Mouse (Mus musculus): ENCODE results near the gene Gm10337. TPM values are rescaled to one million over a fixed set of nuclear protein-coding genes. Genes with fewer than 3 reads are reported as not detected.

Gene Gm10337
- total and polyA plus RNA-seq, 3 experiments, result not detected

GRCm38 (mm10) chr15:102458050-102458736, 45.3 kb upstream of the Gm10337 start:
- H3K9me3 ChIP-seq (replicated peaks; ENCODE audit: low read length), result no peaks in the 10 kb centered on the region
- H3K4me2 ChIP-seq (ENCODE audit: insufficient read depth, low read depth, poor library complexity, severe bottlenecking), result peak overlapping the region; percentile 80
- dilution Hi-C loops (cut with MboI; ENCODE audit: extremely low pct_ligation_motif_present, extremely low pct_unique_long_range_greater_than_20kb, low sequenced_read_pairs) (no loop called here), in situ Hi-C loops (cut with MboI; ENCODE audit: low pct_ligation_motif_present, low pct_unique_long_range_greater_than_20kb, low sequenced_read_pairs) (no loop called here)
- peaks cover 28% of the 10 kb centered on the region for H3K79me2 ChIP-seq (replicated peaks; ENCODE audit: control insufficient read depth, extremely low read depth, insufficient read depth, poor library complexity, severe bottlenecking)
- no peak for DNase-seq (ENCODE audit: extremely low read depth)
- peaks cover 9% of the 10 kb centered on the region for H3K27me3 ChIP-seq (replicated peaks)
- TF ChIP-seq POLR2AphosphoS2 (IDR thresholded peaks at IDR 0.05; ENCODE audit: low read depth, low read length), result no peak
- TF ChIP-seq SIN3A (IDR thresholded peaks at IDR 0.05; ENCODE audit: low read length), result no peak
- TF ChIP-seq JUN (IDR thresholded peaks at IDR 0.05; ENCODE audit: insufficient read depth, low read depth, low read length), result no peak
- no peak for TF ChIP-seq POLR2A (IDR thresholded peaks at IDR 0.05; ENCODE audit: low read depth, low read length)
- no peak for TF ChIP-seq MEF2A (IDR thresholded peaks at IDR 0.05; ENCODE audit: borderline replicate concordance, low read depth, low read length)
- TF ChIP-seq ETS1 (conservative IDR thresholded peaks at IDR 0.05; ENCODE audit: low read depth, low read length), result no peak
- no peak for TF ChIP-seq MAX (IDR thresholded peaks at IDR 0.05; ENCODE audit: low read length)
- no peak for TF ChIP-seq ZKSCAN1 (IDR thresholded peaks at IDR 0.05; ENCODE audit: borderline replicate concordance, low read depth, low read length)
- no peak for TF ChIP-seq IRF4 (IDR thresholded peaks at IDR 0.05; ENCODE audit: low read depth, low read length)
- no peak for TF ChIP-seq USF2 (conservative IDR thresholded peaks at IDR 0.05; ENCODE audit: low read depth, low read length)
- no peak for TF ChIP-seq RCOR1 (conservative IDR thresholded peaks at IDR 0.05; ENCODE audit: low read depth, low read length)
- TF ChIP-seq CTCF (conservative IDR thresholded peaks at IDR 0.05 in 1 of 2, IDR thresholded peaks at IDR 0.05 in 1 of 2; ENCODE audit: low read depth in 2 of 2, low read length in 2 of 2), result no peak
- TF ChIP-seq TCF12 (IDR thresholded peaks at IDR 0.05; ENCODE audit: low read depth, low read length), result no peak
- TF ChIP-seq E2F4 (IDR thresholded peaks at IDR 0.05; ENCODE audit: insufficient replicate concordance, low read depth, low read length), result no peak
- no peak for TF ChIP-seq MXI1 (IDR thresholded peaks at IDR 0.05; ENCODE audit: low read depth, low read length)
- TF ChIP-seq MYC (IDR thresholded peaks at IDR 0.05; ENCODE audit: low read depth, low read length), result no peak
- TF ChIP-seq ZNF384 (IDR thresholded peaks at IDR 0.05; ENCODE audit: low read depth, low read length), result no peak
- no peak for TF ChIP-seq BHLHE40 (IDR thresholded peaks at IDR 0.05; ENCODE audit: low read depth, low read length)
- no peak for TF ChIP-seq JUND (conservative IDR thresholded peaks at IDR 0.05; ENCODE audit: low read depth, low read length)
- no peak for TF ChIP-seq USF1 (IDR thresholded peaks at IDR 0.05; ENCODE audit: low read depth, low read length)
- peak overlapping the region in 2 of 3 experiments; percentile 64 to 85 for H3K4me3 ChIP-seq (replicated peaks in 1 of 3; ENCODE audit: low read depth in 2 of 3, low read length in 2 of 3, poor library complexity in 1 of 3)
- H3K9ac ChIP-seq (ENCODE audit: insufficient read depth, low read depth), result peak overlapping the region; percentile 46
- peaks cover 0 to 30% of the 10 kb centered on the region in 2 experiments; a peak in 3 of 4 replicates for H3K4me1 ChIP-seq (ENCODE audit: control insufficient read depth in 1 of 2, insufficient read depth in 2 of 2)
- peaks cover 12 to 13% of the 10 kb centered on the region in 2 experiments for H3K36me3 ChIP-seq (replicated peaks in 1 of 2; ENCODE audit: control insufficient read depth in 1 of 2, insufficient read depth in 1 of 2, low read length in 1 of 2)
- no peak overlapping the region for H3K27ac ChIP-seq (ENCODE audit: insufficient read depth, low read depth)

- no peak within 1 kb of the TSS for H3K27ac ChIP-seq (ENCODE audit: insufficient read depth, low read depth)
- H3K4me2 ChIP-seq (ENCODE audit: insufficient read depth, low read depth, poor library complexity, severe bottlenecking), result peak within 1 kb of the TSS; percentile 90
- DNase-seq (ENCODE audit: extremely low read depth), result peak; percentile 100
- H3K27me3 ChIP-seq (replicated peaks), result peaks cover 5% of the 10 kb centered on the region
- peaks cover 28% of the 10 kb centered on the region for H3K79me2 ChIP-seq (replicated peaks; ENCODE audit: control insufficient read depth, extremely low read depth, insufficient read depth, poor library complexity, severe bottlenecking)
- dilution Hi-C loops (cut with MboI; ENCODE audit: extremely low pct_ligation_motif_present, extremely low pct_unique_long_range_greater_than_20kb, low sequenced_read_pairs) (no loop called here), in situ Hi-C loops (cut with MboI; ENCODE audit: low pct_ligation_motif_present, low pct_unique_long_range_greater_than_20kb, low sequenced_read_pairs) (no loop called here)
- peaks cover 17 to 20% of the 10 kb centered on the region in 2 experiments for H3K36me3 ChIP-seq (replicated peaks in 1 of 2; ENCODE audit: control insufficient read depth in 1 of 2, insufficient read depth in 1 of 2, low read length in 1 of 2)
- peaks cover 0 to 30% of the 10 kb centered on the region in 2 experiments; a peak in 3 of 4 replicates for H3K4me1 ChIP-seq (ENCODE audit: control insufficient read depth in 1 of 2, insufficient read depth in 2 of 2)
- peak within 1 kb of the TSS; percentile 64 to 85 (median 83) for H3K4me3 ChIP-seq (replicated peaks in 1 of 3; ENCODE audit: low read depth in 2 of 3, low read length in 2 of 3, poor library complexity in 1 of 3)
- peak within 1 kb of the TSS; percentile 66 for H3K9ac ChIP-seq (ENCODE audit: insufficient read depth, low read depth)
- H3K9me3 ChIP-seq (replicated peaks; ENCODE audit: low read length), result no peaks in the 10 kb centered on the region
- TF ChIP-seq UBTF (IDR thresholded peaks at IDR 0.05; ENCODE audit: low read depth, low read length), result no peak
- peak; percentile 45; the same call in 1 of the 2 replicates for TF ChIP-seq KAT2A (IDR thresholded peaks at IDR 0.05; ENCODE audit: insufficient replicate concordance, low read length)
- TF ChIP-seq CHD2 (IDR thresholded peaks at IDR 0.05; ENCODE audit: low read length), result peak; percentile 77
- TF ChIP-seq CHD1 (IDR thresholded peaks at IDR 0.05; ENCODE audit: low read depth, low read length), result 0 out of 2 replicates have a peak, but pooled peaks have one; percentile 68
- TF ChIP-seq RAD21 (IDR thresholded peaks at IDR 0.05; ENCODE audit: low read depth, low read length), result no peak
- peak; percentile 92 for TF ChIP-seq POLR2AphosphoS2 (IDR thresholded peaks at IDR 0.05; ENCODE audit: low read depth, low read length)
- TF ChIP-seq ELF1 (IDR thresholded peaks at IDR 0.05; ENCODE audit: low read depth, low read length), result peak; percentile 99
- peak; percentile 46; the same call in 1 of the 2 replicates for TF ChIP-seq E2F4 (IDR thresholded peaks at IDR 0.05; ENCODE audit: insufficient replicate concordance, low read depth, low read length)
- TF ChIP-seq GABPA (IDR thresholded peaks at IDR 0.05; ENCODE audit: insufficient replicate concordance, low read depth, low read length), result no peak
- peak; percentile 92 for TF ChIP-seq NELFE (IDR thresholded peaks at IDR 0.05; ENCODE audit: low read depth, low read length)
- peak; percentile 77 for TF ChIP-seq HCFC1 (IDR thresholded peaks at IDR 0.05; ENCODE audit: low read depth, low read length)
- 0 out of 2 replicates have a peak, but pooled peaks have one; percentile 32 for TF ChIP-seq ETS1 (conservative IDR thresholded peaks at IDR 0.05; ENCODE audit: low read depth, low read length)
- TF ChIP-seq ZKSCAN1 (IDR thresholded peaks at IDR 0.05; ENCODE audit: borderline replicate concordance, low read depth, low read length), result no peak
- TF ChIP-seq ZMIZ1 (IDR thresholded peaks at IDR 0.05; ENCODE audit: low read depth, low read length), result peak; percentile 94
- peak; percentile 75; the same call in 1 of the 2 replicates for TF ChIP-seq MXI1 (IDR thresholded peaks at IDR 0.05; ENCODE audit: low read depth, low read length)
- peak; percentile 81 for TF ChIP-seq TCF12 (IDR thresholded peaks at IDR 0.05; ENCODE audit: low read depth, low read length)
- peak; percentile 96 for TF ChIP-seq POLR2A (IDR thresholded peaks at IDR 0.05; ENCODE audit: low read depth, low read length)
- TF ChIP-seq RCOR1 (conservative IDR thresholded peaks at IDR 0.05; ENCODE audit: low read depth, low read length), result no peak
Observed at GRCm38 (mm10) chr15:102458904-102459317, 44.6 kb upstream of the Gm10337 start, which contains the start of gene Prr13. Gene Prr13, plus strand, starts transcription at chr15:102459028.

Measured in CH12.LX (cell line).